Mouse (Mus musculus): ENCODE results near the gene Cbln3. TPM values are rescaled to one million over a fixed set of nuclear protein-coding genes. Genes with fewer than 3 reads are reported as not detected.

Cbln3 gene
- polyA plus RNA-seq (2015; fragmentation: Nextera tagmentation; extraction: Ambion mirVana), result 0.17 and 0.31 TPM in 2 replicates

GRCm38 (mm10) chr14:55884166-55884565 lies at the start of gene Cbln3:
Gene Cbln3 (minus strand): TSS chr14:55884392.
- 45% methylated on average over 4 of the region's 4 CpGs for WGBS
- Histone ChIP-seq H3K27me3 (no peaks in the 10 kb centered on the region), H3K9ac (peak within 1 kb of the TSS; percentile 86), H3K9me3 (no peaks in the 10 kb centered on the region), H3K4me1 (peaks cover 34% of the 10 kb centered on the region), H3K36me3 (peaks cover 31% of the 10 kb centered on the region), H3K4me3 (peak within 1 kb of the TSS; percentile 80), H3K27ac (peak within 1 kb of the TSS; percentile 90), H3K4me2 (replicated peaks) (peak within 1 kb of the TSS; percentile 84)
- ATAC-seq (ENCODE audit: low FRiP score, low read depth), result 0 out of 2 replicates have a peak, but pooled peaks have one; percentile 14

- Histone ChIP-seq H3K27ac (no peak overlapping the region; the same call in 1 of the 2 replicates), H3K4me3 (no peak overlapping the region), H3K27me3 (no peaks in the 10 kb centered on the region), H3K9ac (no peak overlapping the region), H3K4me2 (replicated peaks) (peak overlapping the region; percentile 35), H3K36me3 (no peaks in the 10 kb centered on the region), H3K9me3 (no peaks in the 10 kb centered on the region), H3K4me1 (peaks cover 17% of the 10 kb centered on the region)
- WGBS, result 18% methylated on average over 7 of the region's 7 CpGs
- peak; percentile 67 for ATAC-seq (ENCODE audit: low FRiP score, low read depth)
These were observed 49.4 kb upstream of the Cbln3 start for GRCm38 (mm10) chr14:55933586-55933985.

- H3K27ac ChIP-seq, result no peak overlapping the region
- H3K27me3 ChIP-seq, result no peaks in the 10 kb centered on the region
- peaks cover 17% of the 10 kb centered on the region for H3K4me1 ChIP-seq
- no peak overlapping the region for H3K4me3 ChIP-seq
- H3K9me3 ChIP-seq, result no peaks in the 10 kb centered on the region
- H3K36me3 ChIP-seq, result no peaks in the 10 kb centered on the region
- 32% methylated on average over 12 of the region's 12 CpGs for WGBS
- H3K9ac ChIP-seq, result no peak overlapping the region
- H3K4me2 ChIP-seq (replicated peaks), result no peak overlapping the region
- no peak for ATAC-seq (ENCODE audit: low FRiP score, low read depth)
These were observed 45.2 kb upstream of the Cbln3 start for GRCm38 (mm10) chr14:55929263-55929997.

GRCm38 (mm10) chr14:55926847-55927246 lies 42.7 kb upstream of the Cbln3 start:
- 87% methylated on average over 4 of the region's 4 CpGs for WGBS
- H3K27me3 ChIP-seq, result no peaks in the 10 kb centered on the region
- no peak overlapping the region for H3K4me3 ChIP-seq
- H3K4me1 ChIP-seq, result peaks cover 7% of the 10 kb centered on the region
- ATAC-seq (ENCODE audit: low FRiP score, low read depth), result no peak
- H3K4me2 ChIP-seq (replicated peaks), result no peak overlapping the region
- no peaks in the 10 kb centered on the region for H3K36me3 ChIP-seq
- no peak overlapping the region for H3K9ac ChIP-seq
- no peak overlapping the region for H3K27ac ChIP-seq
- H3K9me3 ChIP-seq, result no peaks in the 10 kb centered on the region

- H3K36me3 ChIP-seq, result no peaks in the 10 kb centered on the region
- no peaks in the 10 kb centered on the region for H3K4me1 ChIP-seq
- 21% methylated on average over 7 of the region's 7 CpGs for WGBS
- no peak overlapping the region for H3K4me2 ChIP-seq (replicated peaks)
- H3K4me3 ChIP-seq, result no peak overlapping the region
- ATAC-seq (ENCODE audit: low FRiP score, low read depth), result no peak
- no peaks in the 10 kb centered on the region for H3K27me3 ChIP-seq
- no peaks in the 10 kb centered on the region for H3K9me3 ChIP-seq
- H3K9ac ChIP-seq, result no peak overlapping the region
- H3K27ac ChIP-seq, result no peak overlapping the region
These were observed 38.5 kb upstream of the Cbln3 start for GRCm38 (mm10) chr14:55922475-55923232.

- Histone ChIP-seq H3K27ac (no peak overlapping the region), H3K27me3 (no peaks in the 10 kb centered on the region), H3K4me2 (replicated peaks) (peak overlapping the region; percentile 45), H3K9ac (no peak overlapping the region), H3K4me3 (no peak overlapping the region), H3K4me1 (peaks cover 2% of the 10 kb centered on the region; the same call in 1 of the 2 replicates), H3K9me3 (no peaks in the 10 kb centered on the region), H3K36me3 (no peaks in the 10 kb centered on the region)
- ATAC-seq (ENCODE audit: low FRiP score, low read depth), result peak; percentile 85
- WGBS, result 38% methylated on average over 14 of the region's 14 CpGs
These were observed 34.3 kb upstream of the Cbln3 start for GRCm38 (mm10) chr14:55918240-55919082.

- Histone ChIP-seq H3K9me3 (no peaks in the 10 kb centered on the region), H3K4me2 (replicated peaks) (no peak overlapping the region), H3K9ac (no peak overlapping the region), H3K27me3 (no peaks in the 10 kb centered on the region), H3K4me1 (peaks cover 4% of the 10 kb centered on the region; the same call in 1 of the 2 replicates), H3K36me3 (no peaks in the 10 kb centered on the region), H3K27ac (no peak overlapping the region), H3K4me3 (no peak overlapping the region)
- 24% methylated on average over 4 of the region's 4 CpGs for WGBS
- no peak for ATAC-seq (ENCODE audit: low FRiP score, low read depth)
These were observed 29.2 kb upstream of the Cbln3 start for GRCm38 (mm10) chr14:55913406-55913805.

- Histone ChIP-seq H3K9me3 (no peaks in the 10 kb centered on the region), H3K4me1 (peaks cover 9% of the 10 kb centered on the region), H3K9ac (no peak overlapping the region), H3K36me3 (no peaks in the 10 kb centered on the region), H3K4me3 (no peak overlapping the region), H3K27ac (no peak overlapping the region), H3K27me3 (no peaks in the 10 kb centered on the region), H3K4me2 (replicated peaks) (no peak overlapping the region)
- no peak for ATAC-seq (ENCODE audit: low FRiP score, low read depth)
- WGBS, result 31% methylated on average over 1 of the region's 1 CpGs
These were observed 21.3 kb upstream of the Cbln3 start for GRCm38 (mm10) chr14:55905518-55905917.

- Histone ChIP-seq H3K36me3 (peaks cover 31% of the 10 kb centered on the region), H3K9ac (peak overlapping the region; percentile 85), H3K27me3 (no peaks in the 10 kb centered on the region), H3K27ac (peak overlapping the region; percentile 85), H3K4me2 (replicated peaks) (peak overlapping the region; percentile 88), H3K4me1 (peaks cover 20% of the 10 kb centered on the region), H3K4me3 (peak overlapping the region; percentile 62), H3K9me3 (no peaks in the 10 kb centered on the region)
- ATAC-seq (ENCODE audit: low FRiP score, low read depth), result peak; percentile 28; the same call in 1 of the 2 replicates
- WGBS, result 6% methylated on average over 12 of the region's 12 CpGs
These were observed 16.2 kb upstream of the Cbln3 start for GRCm38 (mm10) chr14:55900414-55900755.

- H3K27me3 ChIP-seq, result no peaks in the 10 kb centered on the region
- WGBS, result under 1% methylated on average over 39 of the region's 39 CpGs
- peaks cover 20% of the 10 kb centered on the region for H3K4me1 ChIP-seq
- H3K4me3 ChIP-seq, result peak within 1 kb of the TSS; percentile 62
- peak within 1 kb of the TSS; percentile 85 for H3K27ac ChIP-seq
- peaks cover 36% of the 10 kb centered on the region for H3K36me3 ChIP-seq
- ATAC-seq (ENCODE audit: low FRiP score, low read depth), result peak; percentile 94
- peak within 1 kb of the TSS; percentile 88 for H3K4me2 ChIP-seq (replicated peaks)
- H3K9ac ChIP-seq, result peak within 1 kb of the TSS; percentile 85
- H3K9me3 ChIP-seq, result no peaks in the 10 kb centered on the region
These were observed 15.7 kb upstream of the Cbln3 start, which contains the start of gene Sdr39u1 for GRCm38 (mm10) chr14:55899701-55900413. Gene Sdr39u1 (minus strand): TSS chr14:55900293.

- H3K4me1 ChIP-seq, result peaks cover 20% of the 10 kb centered on the region
- no peaks in the 10 kb centered on the region for H3K9me3 ChIP-seq
- no peak for ATAC-seq (ENCODE audit: low FRiP score, low read depth)
- H3K27ac ChIP-seq, result peak overlapping the region; percentile 85; the same call in 1 of the 2 replicates
- peaks cover 45% of the 10 kb centered on the region for H3K36me3 ChIP-seq
- H3K9ac ChIP-seq, result peak overlapping the region; percentile 85
- peak overlapping the region; percentile 62 for H3K4me3 ChIP-seq
- H3K27me3 ChIP-seq, result no peaks in the 10 kb centered on the region
- H3K4me2 ChIP-seq (replicated peaks), result peak overlapping the region; percentile 88
- WGBS, result 88% methylated on average over 7 of the region's 7 CpGs
These were observed 14.8 kb upstream of the Cbln3 start for GRCm38 (mm10) chr14:55898947-55899346.
